Mouse (Mus musculus): Measurements from ENCODE around the gene Olfr965.
"Not testable (repeated sequence)": the region's sequence is repeated elsewhere in the genome, so short reads cannot be mapped to it uniquely, and the experiment has no call there.

Olfr965 gene

DNA sequence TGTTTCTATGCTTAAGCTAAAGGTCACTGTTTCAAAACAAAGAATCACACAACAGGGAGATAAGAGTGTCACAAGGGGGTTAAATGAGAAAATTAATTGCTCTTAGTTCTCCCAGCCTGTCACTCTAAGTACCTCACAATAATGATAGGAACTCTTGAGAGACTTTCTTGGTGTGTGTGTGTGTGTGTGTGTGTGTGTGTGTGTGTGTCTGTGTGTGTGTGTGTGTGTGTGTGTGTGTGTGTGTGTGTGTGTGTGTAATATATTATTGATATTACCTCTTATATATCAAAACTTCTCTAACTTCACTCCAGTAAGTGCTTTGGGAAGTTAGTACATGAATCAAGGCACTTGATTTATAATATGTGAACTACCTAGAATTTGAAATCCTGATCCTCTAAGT lies at the start of gene Olfr965:
Gene Olfr965 (plus strand): TSS at position 301 of the 400 bp plus-strand sequence.
- no peak for DNase-seq

- DNase-seq: no peak
Measured at GRCm38 (mm10) chr9:39666905-39667304, 44.2 kb upstream of the Olfr965 start, which contains the start of gene Olfr963. TSS of gene Olfr963 (plus strand) at chr9:39667205.

DNA sequence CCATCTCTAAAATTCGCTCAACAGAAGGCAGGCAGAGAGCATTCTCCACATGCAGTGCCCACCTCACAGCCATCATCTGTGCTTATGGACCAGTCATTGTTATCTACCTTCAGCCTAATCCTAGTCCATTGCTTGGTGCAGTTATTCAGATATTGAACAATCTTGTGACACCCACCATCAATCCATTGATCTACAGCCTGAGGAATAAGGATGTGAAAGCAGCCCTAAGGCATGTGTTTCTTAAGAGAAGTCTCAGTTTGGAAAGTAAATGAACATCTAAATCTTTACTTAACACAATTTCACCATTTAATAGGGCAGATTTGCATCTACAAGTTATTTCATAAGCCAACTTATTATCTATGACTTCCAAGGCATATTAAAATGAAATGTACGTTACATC lies 41.4 kb upstream of the Olfr965 start:
- no peak for DNase-seq

GRCm38 (mm10) chr9:39674820-39675219 lies 36.3 kb upstream of the Olfr965 start:
- DNase-seq: no peak

DNA sequence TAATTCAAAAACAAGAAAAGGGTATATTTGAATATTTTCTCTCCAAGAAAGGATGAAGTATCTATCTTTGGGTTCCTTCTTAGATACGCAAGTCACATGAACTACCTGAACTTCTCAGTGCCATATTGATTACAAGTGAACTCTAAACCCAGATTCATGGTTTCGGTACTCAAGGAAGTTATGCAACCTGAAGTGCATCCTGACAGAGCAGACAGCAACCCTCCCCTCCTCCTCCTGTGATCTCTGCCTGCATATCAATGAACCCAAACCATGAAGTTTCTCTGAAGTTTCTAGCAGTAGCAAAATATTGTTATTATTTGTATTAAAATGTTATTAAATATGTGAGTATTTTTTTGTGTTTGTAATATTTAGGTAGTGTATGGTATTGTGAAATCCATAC lies 32.6 kb upstream of the Olfr965 start:
- DNase-seq: no peak

DNA sequence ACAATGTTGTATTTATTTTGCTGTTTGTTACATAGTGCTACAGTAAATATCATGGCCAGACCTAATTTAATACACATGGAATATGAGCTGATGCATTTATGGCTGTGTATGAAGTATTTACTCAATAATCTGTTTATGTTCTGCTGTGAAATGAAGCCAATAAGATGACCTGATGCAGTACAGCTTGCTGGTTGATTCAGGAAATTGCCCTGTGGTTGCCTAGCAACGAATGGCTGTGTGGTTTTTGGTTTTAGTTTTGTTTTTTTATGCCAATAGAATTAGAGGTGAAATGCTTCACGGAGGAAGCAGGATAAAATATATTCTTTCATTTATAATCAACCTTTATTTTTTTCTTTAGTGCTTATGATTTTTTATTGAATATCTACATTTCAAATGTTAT lies 31.9 kb upstream of the Olfr965 start:
- no peak for DNase-seq

DNA sequence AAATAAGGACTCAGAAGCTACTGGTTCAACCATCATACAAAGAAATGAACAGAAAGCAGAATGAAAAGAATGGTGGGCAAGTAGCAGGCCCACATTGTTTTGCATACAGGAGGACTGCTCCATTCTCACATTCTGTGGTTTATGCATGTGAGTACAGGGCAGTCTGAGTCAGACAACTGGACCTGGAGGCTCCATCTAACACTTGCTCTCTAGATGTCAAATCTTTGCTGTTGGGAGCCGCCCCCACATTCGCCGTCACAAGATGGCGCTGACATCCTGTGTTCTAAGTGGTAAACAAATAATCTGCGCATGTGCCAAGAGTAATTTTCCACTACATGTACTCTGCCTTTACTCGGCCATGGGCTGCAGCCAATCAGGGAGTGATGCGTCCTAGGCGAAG lies 10.0 kb upstream of the Olfr965 start:
- DNase-seq: not testable (repeated sequence)

DNA sequence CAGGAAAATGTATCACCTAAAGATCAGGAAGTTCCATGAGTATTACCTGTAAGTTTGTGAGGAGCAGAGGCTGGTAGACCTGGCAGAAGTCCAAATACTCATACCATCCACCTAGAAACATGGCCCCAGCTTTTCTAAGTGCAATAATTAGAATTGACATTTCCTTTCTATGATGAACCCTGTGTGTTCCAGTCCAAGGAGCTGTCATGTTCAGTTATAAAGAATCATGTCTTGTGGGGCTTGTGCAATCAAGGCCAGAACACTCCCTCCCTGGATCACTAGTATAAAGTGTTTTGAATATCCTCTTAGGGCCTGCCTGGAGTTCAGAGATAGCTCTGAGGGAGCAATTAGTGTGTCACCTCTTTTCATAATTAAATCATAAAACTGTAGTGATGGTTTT lies 4.1 kb upstream of the Olfr965 start, which contains the start of gene Olfr149:
Gene Olfr149 (minus strand): TSS at position 101 of the 400 bp plus-strand sequence.
- DNase-seq: no peak

- no peak for DNase-seq
Measured at GRCm38 (mm10) chr9:39708958-39709357, 2.2 kb upstream of the Olfr965 start.

- DNase-seq: no peak
Measured at GRCm38 (mm10) chr9:39730678-39731077, 19.5 kb downstream of the Olfr965 start, which contains the start of gene Olfr150. TSS of gene Olfr150 (plus strand) at chr9:39730978.

- DNase-seq: no peak
Measured at GRCm38 (mm10) chr9:39740741-39741140, 29.6 kb downstream of the Olfr965 start.

DNA sequence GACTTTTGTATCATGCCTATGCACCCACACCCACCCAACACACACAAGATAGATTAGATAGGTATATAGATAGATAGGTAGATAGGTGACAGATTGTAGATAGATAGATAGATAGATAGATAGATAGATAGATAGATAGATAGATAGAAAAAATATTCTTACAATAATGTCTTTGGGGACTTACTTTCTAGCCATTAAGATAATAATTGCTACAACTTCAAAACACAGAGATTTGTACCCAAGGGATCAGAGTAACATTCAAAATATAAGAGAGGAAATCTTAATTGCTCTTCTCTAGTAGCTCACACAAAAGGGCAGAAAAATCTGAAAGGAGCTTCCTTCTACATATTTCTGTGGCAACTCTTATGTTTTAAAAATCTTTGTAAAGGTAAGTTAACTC lies 34.8 kb downstream of the Olfr965 start, which contains the start of gene Olfr967:
Gene Olfr967 (plus strand): TSS at position 301 of the 400 bp plus-strand sequence.
- no peak for DNase-seq

- no peak for DNase-seq
Measured at GRCm38 (mm10) chr9:39746428-39746827, 35.3 kb downstream of the Olfr965 start.

All from cerebellum, adult 8-10 months (tissue).